Mouse (Mus musculus) ovary, postnatal 10 days (tissue): ENCODE results near the gene Nyap2.

Source experiments
- DNase-seq: peaks from one replicate; pipeline ENCODE4 v3.0.0; 2022; ENCODE audit warnings: low spot score

The Nyap2 gene

DNA sequence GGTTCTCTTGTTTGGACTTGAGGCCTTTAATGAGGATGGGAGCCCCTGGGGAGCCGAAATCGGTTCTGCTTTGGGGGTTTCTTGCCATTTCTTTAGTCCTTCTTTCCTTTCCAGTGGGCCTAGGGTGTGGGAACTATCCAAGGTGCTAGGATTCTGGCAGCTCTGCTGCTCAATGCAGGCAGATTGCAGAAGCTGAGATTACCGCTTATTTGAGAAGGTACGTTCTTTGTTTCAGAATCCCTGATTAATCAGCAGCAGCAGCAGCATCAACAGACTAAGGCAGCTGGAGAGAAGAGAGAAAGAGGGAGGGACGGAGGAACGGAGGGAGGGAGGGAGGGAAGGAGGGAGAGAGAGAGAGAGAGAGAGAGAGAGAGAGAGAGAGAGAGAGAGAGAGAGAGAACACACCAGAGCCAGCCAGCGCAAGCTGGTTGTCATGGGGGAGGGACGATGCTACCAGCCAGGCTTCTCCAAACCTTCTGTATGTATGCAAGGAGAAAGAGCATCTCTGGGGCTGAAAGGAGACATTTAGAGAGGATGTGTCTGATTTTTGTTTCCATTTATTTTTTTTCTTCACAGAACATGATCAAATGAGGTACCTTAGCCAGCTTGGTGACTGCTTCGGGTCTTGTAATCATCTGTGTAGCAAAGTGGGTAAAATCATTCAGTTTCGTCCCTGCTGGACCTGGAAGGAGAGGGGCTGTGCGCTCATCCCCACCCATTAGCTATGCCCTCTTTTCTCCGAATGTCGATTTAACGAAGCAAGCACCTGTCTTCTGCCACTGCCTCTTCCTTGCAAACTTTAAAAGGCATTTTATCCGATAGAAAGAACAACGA is at the start of gene Nyap2:
TSS of gene Nyap2 (plus strand) at position 120 of the 834 bp plus-strand sequence.
- no peak for DNase-seq

DNA sequence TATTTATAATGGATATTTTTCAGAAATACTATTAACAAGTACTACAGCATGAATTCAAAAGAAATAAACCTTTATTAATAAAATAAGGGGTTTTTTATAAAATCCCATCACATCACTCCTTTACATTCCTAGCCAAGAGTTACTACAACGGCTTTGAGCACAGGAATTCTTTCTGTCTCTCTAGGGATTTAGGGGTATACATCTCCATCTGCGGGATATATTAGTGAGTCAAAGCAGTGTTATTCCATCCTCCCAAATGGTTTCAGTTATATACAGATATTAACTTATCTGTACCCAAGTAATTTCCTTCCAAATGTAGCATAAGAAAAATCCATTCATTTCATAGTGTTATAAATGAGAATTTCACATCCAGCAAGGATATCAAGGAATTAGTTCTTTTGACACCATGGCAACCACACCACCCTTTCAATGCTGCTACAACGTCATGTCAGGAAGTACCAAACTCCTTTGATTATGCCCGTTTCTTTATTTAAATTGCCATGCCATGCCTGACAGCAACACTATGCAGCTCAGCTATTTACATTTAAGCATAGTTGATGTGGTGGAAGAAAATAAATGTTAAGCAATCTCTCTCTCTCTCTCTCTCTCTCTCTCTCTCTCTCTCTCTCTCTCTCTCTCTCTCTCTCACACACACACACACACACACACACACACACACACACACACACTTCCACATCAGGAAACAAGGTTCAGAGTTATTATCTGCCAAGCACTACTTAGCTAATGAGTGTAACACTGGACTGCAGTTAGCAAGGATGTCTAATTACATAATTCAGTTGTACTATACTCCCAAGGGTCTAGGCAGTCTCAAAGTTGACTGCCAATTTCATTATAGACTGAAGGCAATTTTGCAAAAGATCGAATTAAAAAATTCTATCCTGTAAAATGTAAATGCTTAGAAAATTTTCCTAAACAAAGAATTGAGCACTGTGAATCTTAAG is 33.6 kb upstream of the Nyap2 start:
- no peak for DNase-seq

DNA sequence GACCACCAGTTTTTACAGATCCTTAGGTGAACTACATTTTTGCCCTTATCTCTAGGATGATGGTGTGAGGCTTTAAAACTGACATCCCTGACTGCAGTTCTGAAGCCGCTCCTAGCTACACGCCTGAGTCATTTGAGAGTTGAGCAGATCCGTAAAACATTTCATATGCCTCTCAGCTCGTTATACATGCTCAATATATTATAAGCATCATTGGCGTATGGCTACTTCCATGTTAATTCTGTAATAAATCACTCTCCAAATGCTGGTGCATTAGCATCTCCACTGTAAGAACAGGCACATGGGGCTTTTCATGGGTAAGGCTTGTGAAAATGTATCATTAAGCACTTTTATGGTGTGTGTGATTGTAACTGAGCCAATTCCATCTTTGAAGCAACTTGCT is 18.4 kb upstream of the Nyap2 start:
- DNase-seq, result no peak

DNA sequence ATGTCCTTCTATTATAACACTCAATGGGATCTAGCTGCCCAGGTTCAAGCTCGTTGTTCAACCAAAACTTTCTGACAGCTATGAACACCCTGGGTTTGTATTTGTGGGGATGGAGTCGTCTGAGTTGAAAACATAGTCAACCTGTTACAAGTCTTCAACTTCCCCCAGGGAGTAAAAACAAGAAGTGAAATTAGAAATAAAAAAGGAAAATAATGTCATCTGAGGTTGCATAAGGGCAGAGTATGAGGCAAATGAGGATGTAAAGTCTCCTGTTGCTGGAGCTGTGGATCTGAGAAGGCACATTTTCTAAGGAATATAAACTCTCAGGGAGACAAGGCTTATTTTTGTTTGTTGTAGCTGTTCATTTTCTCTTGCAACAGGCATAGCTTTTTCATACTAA is 17.9 kb upstream of the Nyap2 start:
- DNase-seq, result no peak

DNA sequence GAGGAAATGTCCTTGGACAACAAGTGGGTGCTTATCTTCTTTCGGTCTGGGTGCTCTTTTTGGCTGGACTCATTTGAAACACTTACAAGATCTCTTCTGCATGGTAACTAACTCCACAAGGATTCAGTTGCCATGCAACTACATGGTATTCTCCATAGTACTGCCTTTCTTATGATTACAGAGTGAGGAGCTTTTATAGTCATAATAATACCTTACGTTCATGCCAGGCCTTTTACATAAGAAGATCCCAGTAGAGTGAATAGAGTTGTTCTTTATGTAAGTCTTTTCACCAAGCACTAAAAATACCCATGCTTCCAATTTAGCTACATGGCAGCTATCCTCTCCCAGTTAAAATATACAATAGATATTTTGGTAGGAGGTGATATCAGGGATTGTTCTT is 13.9 kb upstream of the Nyap2 start:
- no peak for DNase-seq

DNA sequence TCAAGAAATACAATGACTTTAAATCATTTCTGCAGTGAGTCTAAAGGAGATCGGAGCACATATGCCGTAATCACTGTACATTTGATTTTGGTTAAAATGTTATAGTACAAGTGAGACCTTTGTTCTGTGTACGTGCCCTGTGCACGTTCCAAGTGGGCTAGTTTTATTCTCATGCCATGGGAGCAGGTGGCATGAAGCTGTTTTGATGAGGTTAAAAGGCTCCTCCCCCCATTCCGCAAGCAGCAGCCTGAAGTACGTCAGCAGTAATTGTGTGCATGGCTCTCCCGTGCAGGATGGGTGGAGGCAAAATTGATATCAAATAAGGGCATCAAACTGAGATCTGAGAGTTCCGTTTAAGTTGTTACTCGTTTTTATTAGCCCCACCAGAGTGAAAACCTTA is 491 bp upstream of the Nyap2 start:
- no peak for DNase-seq

DNA sequence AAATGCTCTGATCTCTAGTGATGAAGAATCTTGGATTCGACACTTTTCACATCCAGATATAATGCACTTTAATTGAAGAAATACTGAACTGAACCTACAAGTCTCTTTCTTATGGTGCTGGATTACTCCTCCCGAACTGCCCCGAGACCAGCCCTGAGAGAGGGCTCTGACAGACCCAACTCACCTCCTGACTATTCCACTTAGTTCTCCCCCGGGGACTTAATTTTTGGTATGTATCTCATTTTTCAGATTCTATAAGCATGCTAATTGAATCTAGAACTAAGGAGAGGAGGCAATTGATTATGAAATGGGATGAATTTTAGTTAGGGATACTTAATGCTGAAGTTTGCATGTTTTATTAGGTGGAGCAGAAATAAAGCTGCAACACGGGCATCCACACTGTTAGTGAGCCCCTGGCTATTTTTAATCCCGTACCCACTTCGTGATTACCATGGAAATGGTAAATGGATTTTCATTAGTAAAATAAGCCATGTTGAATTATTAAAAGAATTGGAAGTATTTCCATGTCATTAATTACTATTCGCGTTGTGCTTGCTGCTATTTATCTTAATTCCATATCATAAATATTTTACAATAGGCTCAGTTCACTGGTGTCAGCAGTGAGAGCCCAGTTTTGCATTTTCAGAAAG is 1.0 kb downstream of the Nyap2 start:
- DNase-seq, result no peak

DNA sequence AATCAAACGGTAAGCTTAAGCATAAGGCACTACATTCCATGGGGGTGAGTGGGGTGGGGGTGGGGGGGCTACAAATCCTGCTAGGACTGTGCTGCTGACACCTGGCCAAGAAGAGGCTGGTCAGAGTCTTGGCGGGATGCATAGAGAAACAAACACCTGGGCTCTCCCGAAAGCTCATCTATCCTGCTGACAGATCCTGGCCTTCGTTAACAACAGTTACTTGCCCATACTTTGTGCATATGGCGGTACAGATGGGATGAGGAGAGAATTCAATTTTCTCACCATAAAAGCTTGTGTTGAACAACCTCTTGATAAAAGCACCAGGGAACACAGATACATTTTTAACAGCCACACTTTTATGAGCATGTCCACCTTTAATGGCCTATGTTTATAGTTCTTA is 10.7 kb downstream of the Nyap2 start:
- no peak for DNase-seq

DNA sequence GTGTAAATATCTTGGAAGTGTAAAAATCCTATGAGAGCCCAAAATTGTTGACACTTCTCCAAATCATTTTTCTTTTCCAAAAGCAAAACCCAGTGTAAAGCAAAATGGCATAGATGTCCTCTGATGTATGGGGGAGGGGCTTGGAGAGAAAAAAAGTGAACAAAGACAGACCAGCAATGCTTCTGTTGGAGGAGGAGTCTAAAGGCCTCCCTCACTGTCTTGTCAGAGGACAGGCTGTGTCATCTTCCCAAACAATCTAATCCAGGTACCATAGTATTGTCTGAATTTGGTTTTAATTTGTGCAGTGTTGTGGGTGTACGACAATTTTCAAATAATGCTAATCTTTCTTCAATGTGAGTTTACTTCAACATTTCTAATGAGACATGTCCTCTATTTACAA is 13.7 kb downstream of the Nyap2 start:
- DNase-seq, result no peak

DNA sequence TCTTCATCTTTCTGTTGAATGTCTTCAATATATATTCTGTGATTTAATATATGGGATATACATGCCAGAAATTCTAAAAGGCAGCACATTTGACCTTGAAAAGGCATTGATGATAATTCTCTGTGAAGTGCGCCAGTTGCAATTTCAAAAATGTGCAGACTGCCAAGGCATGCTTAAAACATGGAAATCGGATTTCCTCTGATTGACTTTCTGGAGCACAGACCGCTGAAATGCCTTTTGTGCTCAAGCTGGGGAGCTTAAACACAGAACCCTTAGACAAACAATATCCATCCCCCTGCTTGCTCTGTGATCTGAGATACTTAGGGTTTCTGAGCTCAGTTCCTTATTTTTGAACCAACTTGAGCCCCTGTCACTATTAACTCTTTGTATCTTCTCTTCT is 14.2 kb downstream of the Nyap2 start:
- no peak for DNase-seq

DNA sequence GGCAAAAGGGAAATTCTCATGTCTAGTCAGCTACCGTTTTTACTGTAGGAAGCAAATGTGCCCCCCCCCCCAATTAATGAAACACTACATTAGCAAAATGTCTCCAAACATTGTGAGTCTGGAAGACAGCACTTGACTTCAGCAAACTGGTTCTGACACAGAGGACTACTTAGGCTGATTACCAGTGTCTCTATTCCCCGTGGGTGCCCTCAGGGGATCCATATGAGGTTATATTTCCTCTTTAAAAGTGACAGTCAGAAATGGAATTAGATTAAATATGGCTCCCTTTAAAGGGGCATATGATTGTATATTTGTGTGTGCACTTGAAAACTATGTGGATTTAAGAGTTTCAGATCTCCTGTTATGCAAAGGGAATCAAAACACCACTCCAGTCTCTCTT is 15.3 kb downstream of the Nyap2 start:
- DNase-seq, result no peak

DNA sequence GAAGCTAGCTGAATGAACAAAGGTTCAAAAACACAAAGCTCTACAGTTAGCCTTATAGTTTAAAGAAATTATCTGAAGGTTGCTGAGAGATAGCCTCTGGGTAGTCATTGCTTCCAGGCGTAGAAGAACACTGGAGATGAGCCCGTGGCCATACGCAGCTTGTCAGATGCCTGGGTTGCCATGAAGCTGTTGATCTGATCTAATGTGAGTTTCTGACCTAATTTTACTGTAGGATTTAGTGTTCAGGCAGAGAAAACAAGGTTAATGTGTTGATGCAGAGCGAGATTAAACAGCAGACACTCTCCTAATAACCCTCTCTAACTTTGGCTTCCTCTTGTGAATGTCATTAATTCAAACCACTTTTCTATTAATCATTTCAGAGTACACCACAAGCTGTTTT is 16.1 kb downstream of the Nyap2 start:
- DNase-seq, result no peak

DNA sequence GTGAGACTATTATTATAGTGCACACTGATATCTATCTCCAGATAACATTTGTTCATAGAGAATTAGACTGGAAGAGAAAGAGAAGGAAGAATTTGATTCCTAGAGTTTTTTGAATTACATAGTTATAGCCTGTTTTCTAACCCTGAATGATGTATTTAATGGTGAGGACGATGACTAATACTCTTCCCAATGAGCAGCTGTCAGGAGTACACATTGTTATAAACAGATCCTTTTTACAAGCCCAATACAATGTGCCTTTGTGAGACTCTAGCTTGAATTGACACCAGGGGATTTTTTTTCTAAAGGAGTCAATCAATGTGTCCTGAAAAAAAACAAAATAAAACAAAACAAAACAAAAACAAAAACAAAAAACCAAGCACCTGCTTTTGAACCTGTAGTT is 22.2 kb downstream of the Nyap2 start:
- no peak for DNase-seq

DNA sequence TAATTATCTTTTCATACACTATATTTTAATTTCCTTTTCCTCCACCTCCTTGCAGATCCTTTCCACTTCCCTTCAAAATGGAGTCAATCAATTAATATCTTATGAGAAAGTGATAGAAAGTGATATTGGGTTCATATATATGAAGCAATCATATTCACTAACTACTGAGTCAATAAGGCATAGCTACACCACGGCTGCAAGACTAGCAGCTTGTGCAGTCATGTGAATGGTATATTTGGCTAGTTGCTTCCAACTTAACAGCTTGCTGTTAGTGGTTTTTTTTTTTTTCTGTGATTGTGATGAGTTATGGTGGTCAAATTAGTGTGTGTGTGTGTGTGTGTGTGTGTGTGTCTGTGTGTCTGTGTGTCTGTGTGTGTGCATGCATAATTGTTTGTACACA is 25.0 kb downstream of the Nyap2 start:
- DNase-seq, result no peak

DNA sequence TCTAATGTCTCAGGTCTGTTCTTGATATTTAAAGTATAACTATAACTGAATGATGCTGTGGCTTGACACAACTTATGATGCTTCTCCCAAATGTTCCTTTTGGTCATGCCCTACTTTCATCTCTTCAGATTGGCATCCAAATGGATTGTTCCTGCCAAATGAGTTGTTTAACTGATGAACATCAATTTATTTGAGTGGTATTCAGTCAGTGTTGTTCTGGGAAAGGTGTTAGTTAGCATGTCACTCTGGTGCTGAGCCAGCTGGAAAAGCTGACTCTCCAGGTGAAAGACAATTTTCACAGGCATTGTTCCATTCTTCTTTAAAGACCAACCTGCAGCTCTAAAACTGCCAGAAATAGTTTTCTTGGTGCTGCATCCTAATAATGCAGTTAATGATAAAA is 43.0 kb downstream of the Nyap2 start:
- no peak for DNase-seq

DNA sequence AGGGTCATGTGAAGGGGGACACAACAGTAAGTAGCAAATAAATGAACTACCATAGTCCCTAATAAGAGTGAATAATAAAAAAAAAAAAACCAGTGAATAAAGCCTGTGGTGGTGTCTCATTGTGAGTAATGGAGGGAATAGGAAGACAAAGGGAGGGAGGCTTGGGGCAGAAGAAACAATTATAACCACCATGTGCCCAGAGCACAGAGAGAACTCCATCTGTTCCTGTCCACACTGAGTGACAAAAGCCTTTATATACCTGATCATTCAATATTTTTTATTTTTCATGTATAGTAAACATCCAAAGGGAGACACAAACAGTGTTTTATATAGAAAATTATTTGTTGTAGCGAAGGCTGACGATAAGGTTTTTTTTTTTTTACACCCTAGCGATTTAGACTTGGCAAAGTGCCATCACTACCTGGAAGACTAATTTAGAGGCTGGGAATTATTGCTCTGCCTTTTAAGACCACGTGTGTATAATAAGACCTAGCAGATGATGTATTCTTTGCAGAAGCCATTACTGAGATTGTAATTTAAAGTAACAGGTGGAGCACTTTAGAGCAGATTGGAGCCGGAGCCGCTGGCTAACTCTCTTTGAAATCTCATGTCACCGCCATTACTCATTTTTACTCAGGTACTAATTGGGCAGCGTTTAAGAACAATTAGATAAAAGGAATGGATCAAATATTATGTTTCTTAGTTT is 55.4 kb downstream of the Nyap2 start:
- no peak for DNase-seq

DNA sequence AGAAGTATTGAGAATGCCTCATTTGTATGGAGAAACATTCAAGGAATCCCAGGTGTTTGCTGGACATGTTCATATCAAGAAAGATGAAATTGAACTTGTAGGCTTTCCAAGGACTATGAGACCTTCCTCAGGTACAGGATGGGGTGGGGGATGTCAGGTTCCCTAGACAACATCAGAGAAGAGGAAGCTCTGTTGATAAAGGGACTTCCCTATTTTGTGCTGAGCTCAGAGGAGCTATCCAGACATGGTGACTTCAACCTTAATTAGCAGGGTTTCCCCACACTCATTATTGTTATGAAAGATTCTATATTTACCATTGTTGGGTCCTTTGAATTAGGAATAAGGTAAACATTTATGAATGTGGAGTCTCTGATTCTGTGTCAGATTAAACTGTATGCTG is 67.1 kb downstream of the Nyap2 start:
- DNase-seq, result no peak

DNA sequence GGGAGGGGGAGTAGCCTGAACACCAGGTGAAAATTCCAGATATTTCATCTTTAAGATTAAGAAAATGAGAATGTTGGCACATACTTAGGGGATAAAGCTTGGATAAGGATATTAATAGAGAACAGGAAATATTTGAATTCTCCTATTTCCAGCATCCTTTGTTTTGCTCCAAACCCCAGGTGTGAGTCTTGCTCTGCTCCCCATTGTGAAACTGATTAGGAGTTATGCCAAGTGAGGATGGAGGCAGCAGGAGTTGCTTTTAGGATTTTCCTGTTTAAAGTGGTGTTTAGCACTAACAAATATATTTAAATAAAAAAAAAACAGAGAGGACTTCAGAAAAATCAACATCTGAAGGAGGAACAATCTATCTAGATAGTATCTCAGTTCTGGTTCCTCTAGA is 68.8 kb downstream of the Nyap2 start:
- no peak for DNase-seq

DNA sequence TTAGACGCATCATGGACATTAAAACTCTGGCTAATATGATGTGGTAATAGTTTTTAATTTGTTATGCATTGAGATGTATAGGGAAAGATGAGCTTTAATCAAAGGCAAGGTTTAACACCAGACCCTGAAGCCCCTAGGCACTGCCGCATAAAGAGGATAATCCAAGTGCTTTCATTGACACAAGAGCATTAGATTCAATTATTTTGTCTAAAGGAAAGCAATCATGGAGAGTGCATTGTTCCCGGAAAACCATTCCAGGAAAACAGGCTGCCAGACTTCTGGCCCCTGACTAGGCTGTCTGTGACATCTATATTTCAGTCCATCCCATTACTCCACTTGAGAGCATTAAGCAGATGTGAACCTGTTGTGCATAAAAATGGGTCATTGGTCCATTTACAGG is 92.5 kb downstream of the Nyap2 start:
- DNase-seq, result no peak

DNA sequence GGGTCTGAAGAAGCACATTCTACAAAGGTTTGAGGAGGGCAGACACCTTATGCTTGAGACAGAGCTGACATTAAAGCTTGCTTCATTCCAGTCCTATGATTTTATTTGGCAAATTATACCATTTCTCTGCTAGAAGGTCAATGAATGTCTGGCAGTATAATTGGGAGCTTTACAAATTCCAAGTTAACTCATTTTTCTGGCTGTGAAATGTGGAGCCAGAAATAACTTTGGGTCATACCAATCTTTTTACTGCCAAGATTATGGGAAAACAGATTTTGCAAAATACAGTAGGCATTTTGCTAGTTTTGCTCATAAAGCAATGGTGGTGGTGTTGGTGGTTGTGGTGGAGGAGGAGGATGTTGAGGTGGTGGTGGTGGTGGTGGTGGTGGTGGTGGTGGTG is 96.0 kb downstream of the Nyap2 start:
- DNase-seq, result no peak

DNA sequence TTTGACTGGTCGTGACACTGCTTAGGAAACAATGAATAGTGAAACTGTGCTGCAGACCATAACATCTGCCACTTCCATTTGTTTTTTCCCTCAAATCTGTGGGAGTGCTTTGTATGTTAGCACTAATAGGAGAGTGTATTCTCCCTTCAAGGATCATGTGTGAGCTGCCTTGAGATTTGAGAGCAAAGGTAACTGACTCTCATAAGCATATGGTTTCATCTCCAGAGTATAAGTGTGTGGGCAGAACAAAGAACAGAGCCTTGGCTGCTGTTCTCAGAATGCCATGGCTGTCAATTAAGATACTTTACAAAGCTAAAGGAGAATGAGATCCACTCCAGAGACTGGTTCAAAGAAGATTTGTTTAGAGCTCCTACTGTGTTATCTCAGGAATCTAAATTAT is 96.6 kb downstream of the Nyap2 start:
- DNase-seq, result no peak

DNA sequence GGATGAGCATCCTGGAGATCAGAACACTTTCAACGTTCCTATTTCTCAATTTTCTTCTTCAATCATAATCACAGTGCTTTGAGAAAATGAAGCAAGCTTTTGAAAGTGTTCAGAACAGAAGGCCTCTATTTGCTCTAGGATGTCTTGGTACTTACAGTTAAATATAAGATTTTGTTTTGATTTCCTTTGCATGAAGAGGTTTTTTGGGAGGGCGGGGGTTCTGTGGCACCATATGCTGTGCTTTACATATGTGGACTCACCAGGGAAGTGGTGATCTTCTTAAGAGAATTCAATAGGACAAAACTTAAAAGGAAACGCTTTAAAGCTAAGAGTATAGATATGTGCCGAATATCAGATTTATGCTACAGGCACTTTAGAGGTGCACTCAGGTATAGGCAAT is 103.0 kb downstream of the Nyap2 start:
- no peak for DNase-seq
